19 mouse cellular contexts compared by ENCODE assay signal in genomic region chr1:92038714-92039113, GRCm38 (mm10).
DNase-seq lines count a peak whose midpoint lies in the region; ATAC-seq and TF ChIP-seq lines count a peak whose summit lies in the region.
"Had no signal": no experiment of that assay in that cellular context is flagged by ENCODE, and none has a peak within 500 bp of the region (broad histone marks: within the 10 kb centered on the region; RNA-seq: fewer than 3 reads in every experiment).

No protein-coding gene starts in this region.

- no peaks in the 10 kb centered on the region for H3K27me3 ChIP-seq in forebrain, embryonic 13.5 days
- H3K27me3 ChIP-seq in forebrain, embryonic 12.5 days = no peaks in the 10 kb centered on the region
- H3K27me3 ChIP-seq in stomach, embryonic 16.5 days (ENCODE audit: control insufficient read depth, insufficient read depth, low read length) = no peaks in the 10 kb centered on the region
- H3K27me3 ChIP-seq in stomach, postnatal 0 days (ENCODE audit: control insufficient read depth, insufficient read depth, low read length) = no peaks in the 10 kb centered on the region
- no peaks in the 10 kb centered on the region for H3K27me3 ChIP-seq in lung, postnatal 0 days (replicated peaks; ENCODE audit: insufficient read depth, low read length)
- H3K27me3 ChIP-seq: heart, embryonic 13.5 days; hindbrain, embryonic 13.5 days; neural tube, embryonic 15.5 days had no signal

- DNase-seq in layer of hippocampus, postnatal 25 days (ENCODE audit: extremely low spot score in 1 of 2, low spot score in 1 of 2) = peak; percentile 28
- DNase-seq in layer of hippocampus, adult 8-10 months (ENCODE audit: low spot score in 2 of 2) = no peak
- no peak for DNase-seq in stomach, postnatal 0 days (ENCODE audit: low spot score)
- no peak for DNase-seq in lung, postnatal 0 days (ENCODE audit: low spot score)
- DNase-seq in kidney, adult 11 months = no peak
- DNase-seq: cerebellum, postnatal 36 days; gastrocnemius, postnatal 25 days; liver; lung, postnatal 10 days; spleen, adult 18-20 months; thymus, adult 18-20 months had no signal

- H3K27ac ChIP-seq in forebrain, embryonic 13.5 days = peak overlapping the region; percentile 35; the same call in 1 of the 2 replicates
- no peak overlapping the region for H3K27ac ChIP-seq in forebrain, embryonic 12.5 days
- no peak overlapping the region for H3K27ac ChIP-seq in stomach, embryonic 16.5 days (ENCODE audit: low read length)
- no peak overlapping the region for H3K27ac ChIP-seq in stomach, postnatal 0 days (replicated peaks)
- H3K27ac ChIP-seq in lung, postnatal 0 days (ENCODE audit: low read length) = no peak overlapping the region
- H3K27ac ChIP-seq: heart, embryonic 13.5 days; hindbrain, embryonic 13.5 days; kidney, postnatal 0 days; neural tube, embryonic 15.5 days had no signal

- WGBS in forebrain, embryonic 13.5 days = 68% methylated on average over 1 of the region's 1 CpGs
- 62% methylated on average over 1 of the region's 1 CpGs for whole genome bisulfite sequencing in forebrain, embryonic 12.5 days
- WGBS in stomach, embryonic 16.5 days = 31% methylated on average over 1 of the region's 1 CpGs
- WGBS in stomach, postnatal 0 days = 31% methylated on average over 1 of the region's 1 CpGs
- 35% methylated on average over 1 of the region's 1 CpGs for WGBS in lung, postnatal 0 days

- H3K4me2 ChIP-seq in forebrain, embryonic 13.5 days = no peak overlapping the region
- H3K4me2 ChIP-seq in forebrain, embryonic 12.5 days = no peak overlapping the region
- H3K4me2 ChIP-seq in stomach, embryonic 16.5 days (ENCODE audit: low read depth, low read length) = no peak overlapping the region
- no peak overlapping the region for H3K4me2 ChIP-seq in stomach, postnatal 0 days (replicated peaks; ENCODE audit: low read depth)
- no peak overlapping the region for H3K4me2 ChIP-seq in lung, postnatal 0 days (replicated peaks; ENCODE audit: low read depth, low read length)
- H3K4me2 ChIP-seq: heart, embryonic 13.5 days; hindbrain, embryonic 13.5 days; neural tube, embryonic 15.5 days had no signal

- ATAC-seq in forebrain, embryonic 13.5 days = peak; percentile 69; the same call in 1 of the 2 replicates
- no peak for ATAC-seq in forebrain, embryonic 12.5 days (ENCODE audit: low FRiP score)
- ATAC-seq in stomach, embryonic 16.5 days (ENCODE audit: insufficient read depth, low FRiP score) = 0 out of 2 replicates have a peak, but pooled peaks have one; percentile 35
- no peak for ATAC-seq in stomach, postnatal 0 days (ENCODE audit: low FRiP score, low TSS enrichment)
- ATAC-seq in lung, postnatal 0 days = no peak
- ATAC-seq: activated CD4-positive, CD25-positive, alpha-beta regulatory T cell, adult 4 months had no signal

- H3K36me3 ChIP-seq in forebrain, embryonic 13.5 days (ENCODE audit: poor library complexity, severe bottlenecking) = 0 out of 2 replicates have a peak, but pooled peaks cover 5% of the 10 kb centered on the region
- H3K36me3 ChIP-seq in forebrain, embryonic 12.5 days (replicated peaks) = no peaks in the 10 kb centered on the region
- H3K36me3 ChIP-seq in stomach, embryonic 16.5 days (ENCODE audit: control insufficient read depth, insufficient read depth, low read length) = no peaks in the 10 kb centered on the region
- H3K36me3 ChIP-seq in stomach, postnatal 0 days (ENCODE audit: control insufficient read depth, insufficient read depth, low read length) = no peaks in the 10 kb centered on the region
- H3K36me3 ChIP-seq in lung, postnatal 0 days (ENCODE audit: insufficient read depth, low read length) = no peaks in the 10 kb centered on the region
- H3K36me3 ChIP-seq: neural tube, embryonic 15.5 days had no signal

- TF ChIP-seq EP300 in stomach, postnatal 0 days (optimal IDR thresholded peaks at IDR 0.05) = no peak
- no peak for TF ChIP-seq EP300 in lung, postnatal 0 days (IDR thresholded peaks at IDR 0.05)

- no peak overlapping the region for H3K9ac ChIP-seq in forebrain, embryonic 13.5 days
- H3K9ac ChIP-seq in forebrain, embryonic 12.5 days = no peak overlapping the region
- H3K9ac ChIP-seq in stomach, embryonic 16.5 days (ENCODE audit: low read length) = no peak overlapping the region
- H3K9ac ChIP-seq in stomach, postnatal 0 days (ENCODE audit: low read length) = no peak overlapping the region
- H3K9ac ChIP-seq in lung, postnatal 0 days (replicated peaks; ENCODE audit: low read depth) = no peak overlapping the region
- H3K9ac ChIP-seq: heart, embryonic 13.5 days; hindbrain, embryonic 13.5 days; neural tube, embryonic 15.5 days had no signal

- no peak for TF ChIP-seq CTCF in stomach, postnatal 0 days (IDR thresholded peaks at IDR 0.05; ENCODE audit: low read depth)
- no peak for TF ChIP-seq CTCF in lung, postnatal 0 days (IDR thresholded peaks at IDR 0.05)

- H3K9me3 ChIP-seq in forebrain, embryonic 13.5 days (replicated peaks) = no peaks in the 10 kb centered on the region; the same call in 1 of the 2 replicates
- H3K9me3 ChIP-seq in forebrain, embryonic 12.5 days = no peaks in the 10 kb centered on the region
- no peaks in the 10 kb centered on the region for H3K9me3 ChIP-seq in stomach, embryonic 16.5 days (replicated peaks; ENCODE audit: control insufficient read depth, low read length)
- H3K9me3 ChIP-seq in stomach, postnatal 0 days (ENCODE audit: control insufficient read depth, low read length) = no peaks in the 10 kb centered on the region
- no peaks in the 10 kb centered on the region for H3K9me3 ChIP-seq in lung, postnatal 0 days (ENCODE audit: low read length)
- H3K9me3 ChIP-seq: heart, embryonic 13.5 days; hindbrain, embryonic 13.5 days; neural tube, embryonic 15.5 days had no signal

- no peak overlapping the region for H3K4me3 ChIP-seq in forebrain, embryonic 13.5 days
- H3K4me3 ChIP-seq in forebrain, embryonic 12.5 days (replicated peaks) = no peak overlapping the region
- no peak overlapping the region for H3K4me3 ChIP-seq in stomach, embryonic 16.5 days (replicated peaks; ENCODE audit: low read length)
- H3K4me3 ChIP-seq in stomach, postnatal 0 days (ENCODE audit: low read depth, low read length) = no peak overlapping the region
- no peak overlapping the region for H3K4me3 ChIP-seq in lung, postnatal 0 days (ENCODE audit: low read depth, low read length)
- H3K4me3 ChIP-seq: heart, embryonic 13.5 days; hindbrain, embryonic 13.5 days; neural tube, embryonic 15.5 days had no signal

- peaks cover 36% of the 10 kb centered on the region for H3K4me1 ChIP-seq in forebrain, embryonic 13.5 days
- peaks cover 25% of the 10 kb centered on the region for H3K4me1 ChIP-seq in forebrain, embryonic 12.5 days
- peaks cover 5% of the 10 kb centered on the region for H3K4me1 ChIP-seq in stomach, embryonic 16.5 days (ENCODE audit: control insufficient read depth, insufficient read depth, low read length)
- H3K4me1 ChIP-seq in stomach, postnatal 0 days (replicated peaks; ENCODE audit: control insufficient read depth, insufficient read depth) = no peaks in the 10 kb centered on the region
- no peaks in the 10 kb centered on the region for H3K4me1 ChIP-seq in lung, postnatal 0 days (ENCODE audit: insufficient read depth, low read depth, low read length)

Comparison
In these comparisons a context has a peak if more than half of its experiments do, and no peak if none do; other contexts are left out.
1. ATAC-seq: peak in forebrain, embryonic 13.5 days (single experiment) and stomach, embryonic 16.5 days (single experiment); none in forebrain, embryonic 12.5 days (single experiment), stomach, postnatal 0 days (single experiment) and lung, postnatal 0 days (single experiment).
2. DNase-seq: peak in layer of hippocampus, postnatal 25 days (2 of 2); none in layer of hippocampus, adult 8-10 months (0 of 2), stomach, postnatal 0 days (single experiment), lung, postnatal 0 days (single experiment) and kidney, adult 11 months (single experiment).